ENCODE assay signal across 10 mouse cellular contexts in the genomic region with DNA sequence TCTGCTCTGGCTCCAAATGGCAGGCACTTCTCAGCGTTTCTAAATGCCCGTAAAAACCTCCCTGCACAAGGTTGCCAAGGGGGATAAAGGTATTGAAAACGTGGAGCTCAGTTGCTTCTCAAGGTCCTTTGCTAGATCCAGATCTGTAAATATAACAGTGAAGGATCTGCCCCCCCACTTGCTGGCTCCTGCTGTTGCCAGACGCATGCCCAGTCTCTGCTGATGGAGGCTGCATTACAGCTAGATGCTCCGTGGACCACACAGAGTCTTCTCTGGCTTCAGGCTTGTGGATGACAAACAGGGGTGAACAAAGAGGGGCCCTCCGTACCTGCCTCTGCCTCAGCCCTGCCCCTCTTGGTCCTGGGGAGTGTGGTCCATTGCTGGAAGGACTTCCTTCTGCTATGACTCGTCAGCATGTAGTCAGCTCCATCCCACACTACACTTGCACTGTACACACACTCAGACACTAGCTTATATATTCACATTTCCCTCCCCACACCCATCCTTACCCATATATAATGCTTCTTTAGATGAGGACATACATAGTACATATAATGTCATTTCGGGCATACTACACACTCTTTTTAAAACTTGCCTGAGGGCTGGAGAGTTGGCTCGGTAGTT.
"Had no signal": no experiment of that assay in that cellular context is flagged by ENCODE, and none has a peak within 500 bp of the region (broad histone marks: within the 10 kb centered on the region; RNA-seq: fewer than 3 reads in every experiment).

No protein-coding gene starts in this region.

- DNase-seq: kidney, adult 11 months; kidney, adult 9 months; kidney, postnatal 36 days; layer of hippocampus, adult 9-11 months; layer of hippocampus, postnatal 36 days; lung, adult 18-20 months; lung, postnatal 36 days; spleen, adult 18-20 months; thymus, adult 18-20 months; thymus, postnatal 14 days had no signal
